Mouse (Mus musculus) kidney, embryonic 15.5 days (tissue): Measurements from ENCODE around the gene Acat1. TPM values are rescaled to one million over a fixed set of nuclear protein-coding genes. Genes with fewer than 3 reads are reported as not detected.

Experiments used
- polyA plus RNA-seq: library from polyadenylated mRNA; unstranded; fragments of >200 nt; fragmentation: Nextera tagmentation; extraction: Ambion mirVana; gene quantifications from 2 replicates; pipeline ENCODE4 v1.2.1, GENCODE M21; 2015

Gene Acat1
- polyA plus RNA-seq, 1 experiment from 2014 or later, result 115 TPM

Other genes with a start within 250 kb of the Acat1 start
- 32.7 and 33.5 TPM in 2 replicates for gene Kdelc2, start 226.4 kb downstream of the Acat1 start, polyA plus RNA-seq
- 1.6 and 1.9 TPM in 2 replicates for gene 4930550C14Rik, start 208.1 kb downstream of the Acat1 start, polyA plus RNA-seq
- gene Atm, start 73.6 kb downstream of the Acat1 start, polyA plus RNA-seq, result 15.6 and 16.3 TPM in 2 replicates
- 20.0 and 20.6 TPM in 2 replicates for gene Npat, start 73.3 kb downstream of the Acat1 start, polyA plus RNA-seq
- gene Cul5, start 59.6 kb upstream of the Acat1 start, polyA plus RNA-seq, result 33.5 and 35.3 TPM in 2 replicates
- gene Rab39, start 95.8 kb upstream of the Acat1 start, polyA plus RNA-seq, result 0.36 and 0.57 TPM in 2 replicates
- gene Slc35f2, start 161.2 kb upstream of the Acat1 start, polyA plus RNA-seq, result 14.4 and 15.9 TPM in 2 replicates
- gene Sln, start 239.8 kb upstream of the Acat1 start, polyA plus RNA-seq, result 8.7 and 19.3 TPM in 2 replicates